Mouse (Mus musculus): ENCODE data around the gene 4921511M17Rik. TPM values are rescaled to one million over a fixed set of nuclear protein-coding genes. Genes with fewer than 3 reads are reported as not detected.
A peak's percentile ranks its signal among the peaks of the same experiment; 100 is the strongest.
"Not testable (repeated sequence)": the region's sequence is repeated elsewhere in the genome, so short reads cannot be mapped to it uniquely, and the experiment has no call there.

4921511M17Rik gene
- not detected in 2 replicates for polyA plus RNA-seq (2014; fragmentation: Nextera tagmentation; extraction: Ambion mirVana)

- not testable (repeated sequence) for H3K36me3 ChIP-seq (ENCODE audit: insufficient read depth); H3K4me2 ChIP-seq; H3K9ac ChIP-seq; H3K4me1 ChIP-seq (ENCODE audit: insufficient read depth); ATAC-seq (ENCODE audit: insufficient read depth); H3K27ac ChIP-seq (ENCODE audit: low read depth); H3K27me3 ChIP-seq (ENCODE audit: insufficient read depth, low read length); H3K9me3 ChIP-seq (ENCODE audit: low read depth, low read length); DNase-seq; H3K4me3 ChIP-seq (ENCODE audit: low read depth, low read length)
Measured at GRCm38 (mm10) chrX:154033727-154034126, at the start of gene 4921511M17Rik. 4921511M17Rik (minus strand) TSS chrX:154033827.

- not testable (repeated sequence) for H3K36me3 ChIP-seq (ENCODE audit: insufficient read depth); ATAC-seq (ENCODE audit: insufficient read depth); H3K4me2 ChIP-seq; H3K27ac ChIP-seq (ENCODE audit: low read depth); DNase-seq; H3K9ac ChIP-seq; H3K4me1 ChIP-seq (ENCODE audit: insufficient read depth); H3K4me3 ChIP-seq (ENCODE audit: low read depth, low read length); H3K27me3 ChIP-seq (ENCODE audit: insufficient read depth, low read length); H3K9me3 ChIP-seq (ENCODE audit: low read depth, low read length)
Measured at GRCm38 (mm10) chrX:154054939-154055338, 21.3 kb upstream of the 4921511M17Rik start, which contains the start of gene Gm10057. Gm10057 (minus strand) TSS chrX:154055039.

GRCm38 (mm10) chrX:154012540-154012939, 21.1 kb downstream of the 4921511M17Rik start, which contains the start of gene Samt1:
Samt1 (minus strand) TSS chrX:154012640.
- not testable (repeated sequence) for H3K36me3 ChIP-seq (ENCODE audit: insufficient read depth); H3K9me3 ChIP-seq (ENCODE audit: low read depth, low read length); H3K27me3 ChIP-seq (ENCODE audit: insufficient read depth, low read length); ATAC-seq (ENCODE audit: insufficient read depth); H3K27ac ChIP-seq (ENCODE audit: low read depth); DNase-seq; H3K4me1 ChIP-seq (ENCODE audit: insufficient read depth); H3K4me2 ChIP-seq; H3K9ac ChIP-seq; H3K4me3 ChIP-seq (ENCODE audit: low read depth, low read length)

GRCm38 (mm10) chrX:153976914-153977313, 56.7 kb downstream of the 4921511M17Rik start:
- no CpG with 5 or more reads among the region's 2 CpGs for WGBS
- not testable (repeated sequence) for H3K9ac ChIP-seq; H3K36me3 ChIP-seq (ENCODE audit: insufficient read depth); H3K27me3 ChIP-seq (ENCODE audit: insufficient read depth, low read length); DNase-seq; ATAC-seq (ENCODE audit: insufficient read depth); H3K9me3 ChIP-seq (ENCODE audit: low read depth, low read length); H3K27ac ChIP-seq (ENCODE audit: low read depth); H3K4me2 ChIP-seq; H3K4me1 ChIP-seq (ENCODE audit: insufficient read depth); H3K4me3 ChIP-seq (ENCODE audit: low read depth, low read length)

- ATAC-seq (ENCODE audit: insufficient read depth); H3K27ac ChIP-seq (ENCODE audit: low read depth); H3K36me3 ChIP-seq (ENCODE audit: insufficient read depth); H3K27me3 ChIP-seq (ENCODE audit: insufficient read depth, low read length); H3K4me1 ChIP-seq (ENCODE audit: insufficient read depth); H3K4me3 ChIP-seq (ENCODE audit: low read depth, low read length); H3K9ac ChIP-seq; H3K9me3 ChIP-seq (ENCODE audit: low read depth, low read length); DNase-seq; H3K4me2 ChIP-seq: not testable (repeated sequence)
- 35% methylated on average over 4 of the region's 4 CpGs for WGBS
Measured at GRCm38 (mm10) chrX:153976467-153976866, 57.2 kb downstream of the 4921511M17Rik start.

- Histone ChIP-seq H3K4me3 (ENCODE audit: low read depth, low read length) (no peak overlapping the region), H3K4me1 (ENCODE audit: insufficient read depth) (no peaks in the 10 kb centered on the region), H3K9ac (no peak overlapping the region), H3K36me3 (ENCODE audit: insufficient read depth) (no peaks in the 10 kb centered on the region), H3K27me3 (ENCODE audit: insufficient read depth, low read length) (no peaks in the 10 kb centered on the region), H3K9me3 (ENCODE audit: low read depth, low read length) (no peaks in the 10 kb centered on the region), H3K27ac (ENCODE audit: low read depth) (no peak overlapping the region), H3K4me2 (no peak overlapping the region)
- TF ChIP-seq CTCF (IDR thresholded peaks at IDR 0.05; ENCODE audit: low read depth): peak; percentile 48
- DNase-seq: peak; percentile 16
- WGBS: 0% methylated on average over 2 of the region's 2 CpGs
- ATAC-seq (ENCODE audit: insufficient read depth): no peak
Measured at GRCm38 (mm10) chrX:153974450-153974849, 59.2 kb downstream of the 4921511M17Rik start.

Other genes starting within 250 kb of the 4921511M17Rik start
- 22.4 and 22.9 TPM in 2 replicates for gene Spin2c, start 201.6 kb downstream of the 4921511M17Rik start, polyA plus RNA-seq (2014; fragmentation: Nextera tagmentation; extraction: Ambion mirVana)
- not detected in 2 replicates for gene Samt1, start 21.2 kb downstream of the 4921511M17Rik start, polyA plus RNA-seq (2014; fragmentation: Nextera tagmentation; extraction: Ambion mirVana)
- not detected in 2 replicates for gene Gm10057, start 21.2 kb upstream of the 4921511M17Rik start, polyA plus RNA-seq (2014; fragmentation: Nextera tagmentation; extraction: Ambion mirVana)
- gene Gm15140, start 86.9 kb upstream of the 4921511M17Rik start, polyA plus RNA-seq (2014; fragmentation: Nextera tagmentation; extraction: Ambion mirVana): not detected in 2 replicates